Mouse (Mus musculus): ENCODE measurements at regions not wholly inside any gene's neighbourhood (a gene's known extent, or its start where the extent isn't known, plus 50 kb on each side); places are given as distances from the start of the nearest gene placed in this dataset.
A peak's percentile ranks its signal among the peaks of the same experiment; 100 is the strongest.

DNA sequence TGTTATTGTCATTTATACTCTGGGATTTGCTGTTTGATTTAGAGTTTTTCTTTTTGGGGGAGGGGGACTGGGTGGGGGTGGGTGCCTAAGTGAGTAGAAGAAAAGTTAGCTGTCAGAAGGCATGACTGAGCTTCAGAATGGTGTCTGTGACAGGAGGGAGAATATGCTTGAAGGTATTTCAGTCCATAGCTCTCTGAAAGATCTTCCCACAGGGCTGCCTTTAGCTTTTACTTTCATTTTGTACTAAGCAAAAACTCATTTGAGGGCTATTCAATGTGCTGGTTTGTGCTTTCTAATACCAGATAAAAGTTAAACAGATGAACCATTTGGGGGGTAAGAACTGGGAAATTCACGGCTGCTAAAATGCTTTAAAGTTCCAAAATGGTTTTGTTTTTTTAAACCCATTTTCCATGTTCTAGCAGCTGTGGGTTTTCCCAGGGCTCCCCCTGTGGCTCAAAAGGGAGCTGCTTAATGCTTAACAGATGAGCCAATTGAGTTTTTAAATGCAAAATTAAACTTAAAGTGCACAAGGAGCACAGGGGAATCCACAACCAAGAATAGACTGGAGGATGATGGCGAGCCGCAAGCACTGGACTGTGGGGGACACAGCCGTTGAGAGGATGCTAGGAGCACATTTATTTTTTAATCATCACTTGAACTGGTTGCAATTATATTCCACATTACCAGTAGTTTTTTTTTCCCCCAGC lies 538.5 kb upstream of the Zic4 start:
- H3K36me3 ChIP-seq (ENCODE audit: control insufficient read depth, insufficient read depth) = no peaks in the 10 kb centered on the region
- no peaks in the 10 kb centered on the region for H3K27me3 ChIP-seq (replicated peaks; ENCODE audit: control insufficient read depth, insufficient read depth, low read length)
- ATAC-seq = no peak
- no peaks in the 10 kb centered on the region for H3K9me3 ChIP-seq (ENCODE audit: control insufficient read depth)
- no peak overlapping the region for H3K27ac ChIP-seq (ENCODE audit: low read depth, low read length)
- no peak overlapping the region for H3K4me3 ChIP-seq (ENCODE audit: low read depth, low read length)
- H3K9ac ChIP-seq (ENCODE audit: low read depth, low read length) = no peak overlapping the region
- peak; percentile 3; the same call in 1 of the 2 replicates for TF ChIP-seq CTCF (IDR thresholded peaks at IDR 0.05; ENCODE audit: low read depth)
- H3K4me1 ChIP-seq (replicated peaks; ENCODE audit: control insufficient read depth, insufficient read depth, low read length) = no peaks in the 10 kb centered on the region
- 80% methylated on average over 4 of the region's 4 CpGs for WGBS
- no peak overlapping the region for H3K4me2 ChIP-seq (replicated peaks; ENCODE audit: low read depth)

DNA sequence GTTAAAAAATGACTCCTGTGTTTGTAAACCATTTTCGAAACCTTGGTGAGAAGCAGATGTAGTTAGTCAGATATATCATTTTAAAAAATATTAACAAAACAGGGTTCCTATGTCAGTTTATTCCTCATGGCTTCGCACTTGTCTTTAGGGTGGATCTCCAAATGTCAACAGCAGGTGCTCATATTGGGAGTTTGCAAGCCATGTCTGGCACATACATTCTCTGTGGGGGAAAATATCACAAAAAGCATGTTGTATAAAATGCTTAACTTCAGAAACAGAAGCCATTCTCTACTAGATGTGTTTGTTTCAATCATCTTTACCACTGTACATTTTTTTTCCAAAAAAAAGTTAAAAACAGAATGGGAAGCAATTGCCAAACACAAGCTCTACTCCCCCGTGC lies 534.7 kb upstream of the Zic4 start:
- 87% methylated on average over 3 of the region's 3 CpGs for WGBS

DNA sequence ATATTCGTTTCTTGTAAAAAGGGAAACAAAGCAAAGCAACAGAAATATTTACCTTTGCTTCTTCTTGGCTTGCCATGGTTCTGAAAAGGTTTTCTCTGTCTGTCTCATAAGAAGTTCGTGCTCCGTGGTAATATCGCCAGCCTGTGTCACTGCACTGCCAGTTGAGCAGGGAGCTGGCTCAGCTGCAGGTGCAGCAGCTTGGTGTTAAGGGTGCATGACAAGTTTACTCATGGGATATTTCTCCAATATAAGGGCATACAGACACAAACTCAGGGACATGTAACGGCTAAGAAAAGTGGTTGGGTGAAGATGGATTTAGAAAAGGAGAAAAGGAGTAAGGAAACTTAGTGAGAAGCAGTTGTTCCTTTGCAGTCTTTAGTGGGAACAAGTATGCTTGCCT lies 533.5 kb upstream of the Zic4 start:
- Histone ChIP-seq H3K27me3 (replicated peaks; ENCODE audit: control insufficient read depth, insufficient read depth, low read length) (no peaks in the 10 kb centered on the region), H3K4me3 (ENCODE audit: low read depth, low read length) (no peak overlapping the region), H3K4me2 (replicated peaks; ENCODE audit: low read depth) (no peak overlapping the region), H3K4me1 (replicated peaks; ENCODE audit: control insufficient read depth, insufficient read depth, low read length) (no peaks in the 10 kb centered on the region), H3K9ac (ENCODE audit: low read depth, low read length) (no peak overlapping the region), H3K36me3 (ENCODE audit: control insufficient read depth, insufficient read depth) (no peaks in the 10 kb centered on the region), H3K9me3 (ENCODE audit: control insufficient read depth) (no peaks in the 10 kb centered on the region), H3K27ac (ENCODE audit: low read depth, low read length) (no peak overlapping the region)
- 55% methylated on average over 5 of the region's 5 CpGs for WGBS
- TF ChIP-seq CTCF (IDR thresholded peaks at IDR 0.05; ENCODE audit: low read depth) = no peak
- ATAC-seq = no peak

More for the DNA sequence above, 534.7 kb upstream of the Zic4 start:
- ATAC-seq = no peak
- no peaks in the 10 kb centered on the region for H3K36me3 ChIP-seq (ENCODE audit: control insufficient read depth, insufficient read depth)
- H3K9me3 ChIP-seq (ENCODE audit: control insufficient read depth) = no peaks in the 10 kb centered on the region
- H3K9ac ChIP-seq (ENCODE audit: low read depth, low read length) = no peak overlapping the region
- no peak overlapping the region for H3K4me2 ChIP-seq (replicated peaks; ENCODE audit: low read depth)
- TF ChIP-seq CTCF (IDR thresholded peaks at IDR 0.05; ENCODE audit: low read depth) = no peak
- no peak overlapping the region for H3K27ac ChIP-seq (ENCODE audit: low read depth, low read length)
- no peaks in the 10 kb centered on the region for H3K4me1 ChIP-seq (replicated peaks; ENCODE audit: control insufficient read depth, insufficient read depth, low read length)
- no peak overlapping the region for H3K4me3 ChIP-seq (ENCODE audit: low read depth, low read length)
- H3K27me3 ChIP-seq (replicated peaks; ENCODE audit: control insufficient read depth, insufficient read depth, low read length) = no peaks in the 10 kb centered on the region

- Histone ChIP-seq H3K27me3 (replicated peaks; ENCODE audit: control insufficient read depth, insufficient read depth, low read length) (no peaks in the 10 kb centered on the region), H3K27ac (ENCODE audit: low read depth, low read length) (no peak overlapping the region), H3K4me1 (replicated peaks; ENCODE audit: control insufficient read depth, insufficient read depth, low read length) (no peaks in the 10 kb centered on the region), H3K4me2 (replicated peaks; ENCODE audit: low read depth) (no peak overlapping the region), H3K9me3 (ENCODE audit: control insufficient read depth) (no peaks in the 10 kb centered on the region), H3K9ac (ENCODE audit: low read depth, low read length) (no peak overlapping the region), H3K36me3 (ENCODE audit: control insufficient read depth, insufficient read depth) (no peaks in the 10 kb centered on the region), H3K4me3 (ENCODE audit: low read depth, low read length) (no peak overlapping the region)
- no peak for ATAC-seq
- WGBS = 64% methylated on average over 4 of the region's 4 CpGs
- TF ChIP-seq CTCF (IDR thresholded peaks at IDR 0.05; ENCODE audit: low read depth) = no peak
Observed at GRCm38 (mm10) chr9:90830704-90831103, 531.5 kb upstream of the Zic4 start.

DNA sequence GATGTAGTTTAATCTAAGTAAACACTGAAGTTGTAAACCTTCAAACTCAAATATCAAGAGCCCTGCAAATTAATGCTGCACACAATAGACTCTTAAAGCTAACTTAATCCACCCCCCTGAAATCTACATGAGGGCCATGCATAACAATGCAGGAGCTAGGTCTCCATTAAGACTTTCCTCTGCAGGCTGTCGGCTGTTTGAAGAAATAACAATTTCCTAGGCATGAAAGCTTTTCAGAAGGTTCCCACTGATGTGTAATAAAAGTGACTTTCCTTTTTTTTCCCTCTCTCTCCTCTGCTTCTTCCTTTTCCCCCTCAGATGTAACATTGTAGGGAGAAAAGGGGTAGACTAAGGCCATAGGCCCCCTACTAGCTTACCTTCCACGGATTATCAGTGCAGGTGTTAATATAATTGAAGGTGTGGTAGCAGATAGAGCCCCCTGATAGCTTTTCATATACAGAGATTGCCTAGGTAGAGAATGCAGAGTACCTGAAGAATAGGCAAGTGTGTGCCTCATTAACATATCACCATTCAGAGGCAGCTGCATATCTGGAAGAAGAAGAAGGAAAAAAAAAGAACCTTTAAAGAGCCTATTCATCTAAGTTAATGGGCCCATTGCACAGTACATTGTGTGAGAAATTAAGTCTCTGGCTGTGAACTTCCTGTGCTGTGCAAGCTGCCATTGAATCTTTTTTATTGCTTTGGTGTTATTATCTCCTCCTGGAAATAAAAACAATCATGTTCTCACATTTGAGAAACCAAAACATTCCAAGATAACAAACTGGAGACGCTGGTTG lies 528.3 kb upstream of the Zic4 start:
- TF ChIP-seq CTCF (IDR thresholded peaks at IDR 0.05; ENCODE audit: low read depth) = no peak
- H3K4me2 ChIP-seq (replicated peaks; ENCODE audit: low read depth) = no peak overlapping the region
- H3K9ac ChIP-seq (ENCODE audit: low read depth, low read length) = no peak overlapping the region

DNA sequence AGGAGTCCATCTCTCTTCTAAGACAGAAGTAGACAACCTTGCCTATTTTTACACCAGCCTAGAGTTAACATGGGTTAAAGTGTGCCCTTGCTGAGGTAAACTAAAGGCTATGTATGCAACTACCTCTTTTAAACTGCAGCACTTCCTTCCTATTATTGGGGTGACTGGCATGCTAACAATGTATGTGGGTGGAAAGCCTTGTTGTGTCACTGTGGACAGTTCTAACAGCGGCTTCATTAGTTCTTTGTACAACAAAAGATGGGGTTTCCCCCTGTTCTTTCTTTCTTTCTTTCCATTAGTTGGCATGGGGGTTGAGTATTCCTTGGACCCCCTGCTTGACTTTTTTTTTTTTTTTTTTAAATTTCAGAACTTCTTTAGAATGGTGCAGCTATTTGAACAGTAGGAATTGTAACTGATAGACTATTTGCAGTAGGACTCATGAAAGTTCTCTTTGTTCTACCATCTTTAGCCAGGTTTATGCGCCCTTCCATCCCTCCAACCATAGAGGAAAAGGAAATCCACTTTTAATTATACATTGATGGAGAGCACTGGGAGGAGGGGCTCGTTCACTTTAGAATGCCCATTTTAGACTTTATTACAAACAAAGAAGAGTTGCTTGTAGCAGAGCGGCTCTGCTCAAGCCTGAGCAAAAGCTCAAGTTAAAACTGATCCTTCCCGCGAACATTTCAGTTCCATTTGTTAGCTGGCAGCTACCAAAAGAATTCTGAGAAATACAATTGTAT lies 523.9 kb upstream of the Zic4 start:
- WGBS = 80% methylated on average over 6 of the region's 6 CpGs
- no peak for ATAC-seq

More for the DNA sequence above, 528.3 kb upstream of the Zic4 start:
- Histone ChIP-seq H3K27me3 (replicated peaks; ENCODE audit: control insufficient read depth, insufficient read depth, low read length) (no peaks in the 10 kb centered on the region), H3K36me3 (ENCODE audit: control insufficient read depth, insufficient read depth) (no peaks in the 10 kb centered on the region), H3K9me3 (ENCODE audit: control insufficient read depth) (no peaks in the 10 kb centered on the region), H3K4me1 (replicated peaks; ENCODE audit: control insufficient read depth, insufficient read depth, low read length) (no peaks in the 10 kb centered on the region), H3K4me3 (ENCODE audit: low read depth, low read length) (no peak overlapping the region), H3K27ac (ENCODE audit: low read depth, low read length) (no peak overlapping the region)
- no peak for ATAC-seq
- WGBS = 25% methylated on average over 3 of the region's 3 CpGs

More for the DNA sequence above, 523.9 kb upstream of the Zic4 start:
- Histone ChIP-seq H3K36me3 (ENCODE audit: control insufficient read depth, insufficient read depth) (no peaks in the 10 kb centered on the region), H3K4me2 (replicated peaks; ENCODE audit: low read depth) (no peak overlapping the region), H3K27me3 (replicated peaks; ENCODE audit: control insufficient read depth, insufficient read depth, low read length) (no peaks in the 10 kb centered on the region), H3K27ac (ENCODE audit: low read depth, low read length) (no peak overlapping the region), H3K4me3 (ENCODE audit: low read depth, low read length) (no peak overlapping the region), H3K4me1 (replicated peaks; ENCODE audit: control insufficient read depth, insufficient read depth, low read length) (no peaks in the 10 kb centered on the region), H3K9me3 (ENCODE audit: control insufficient read depth) (no peaks in the 10 kb centered on the region), H3K9ac (ENCODE audit: low read depth, low read length) (no peak overlapping the region)
- no peak for TF ChIP-seq CTCF (IDR thresholded peaks at IDR 0.05; ENCODE audit: low read depth)

Measured in intestine, postnatal 0 days (tissue).